ENCODE assay signal across 16 mouse cellular contexts in genomic region chr6:8556849-8557571, GRCm38 (mm10).
"Had no signal": no experiment of that assay in that cellular context is flagged by ENCODE, and none has a peak within 500 bp of the region (broad histone marks: within the 10 kb centered on the region; RNA-seq: fewer than 3 reads in every experiment).

No protein-coding gene starts in this region.

- H3K4me1 ChIP-seq: limb, embryonic 15.5 days; liver, embryonic 12.5 days; midbrain, embryonic 10.5 days; neural tube, embryonic 12.5 days; stomach, embryonic 15.5 days had no signal

- H3K27me3 ChIP-seq: limb, embryonic 15.5 days; liver, embryonic 12.5 days; neural tube, embryonic 12.5 days; stomach, embryonic 15.5 days had no signal

- H3K4me2 ChIP-seq: limb, embryonic 15.5 days; liver, embryonic 12.5 days; lung, embryonic 14.5 days; neural tube, embryonic 12.5 days; stomach, embryonic 15.5 days had no signal

- H3K36me3 ChIP-seq: limb, embryonic 15.5 days; liver, embryonic 12.5 days; stomach, embryonic 15.5 days had no signal

- ATAC-seq: liver, embryonic 12.5 days had no signal

- H3K9ac ChIP-seq: limb, embryonic 15.5 days; liver, embryonic 12.5 days; lung, embryonic 14.5 days; neural tube, embryonic 12.5 days; stomach, embryonic 15.5 days had no signal

- DNase-seq: kidney, postnatal 36 days; layer of hippocampus, adult 9-11 months; layer of hippocampus, postnatal 36 days; lung, embryonic 14.5 days; lung, postnatal 10 days; lung, postnatal 4 days; midbrain, embryonic 14.5 days; retina, postnatal 1 day; thymus, postnatal 4 days had no signal

- H3K9me3 ChIP-seq: limb, embryonic 15.5 days; liver, embryonic 12.5 days; midbrain, embryonic 10.5 days; neural tube, embryonic 12.5 days; stomach, embryonic 15.5 days had no signal

- H3K27ac ChIP-seq: kidney, postnatal 0 days; limb, embryonic 15.5 days; liver, embryonic 12.5 days; midbrain, embryonic 10.5 days; neural tube, embryonic 12.5 days; stomach, embryonic 15.5 days had no signal

- H3K4me3 ChIP-seq: limb, embryonic 15.5 days; liver, embryonic 12.5 days; midbrain, embryonic 10.5 days; myocyte; neural tube, embryonic 12.5 days; stomach, embryonic 15.5 days had no signal
